Mouse (Mus musculus) ovary, adult 2 months (tissue): ENCODE measurements around the gene Upf2. TPM values are rescaled to one million over a fixed set of nuclear protein-coding genes. Genes with fewer than 3 reads are reported as not detected.

Source experiments
- polyA plus RNA-seq: library from polyadenylated mRNA; depleted of rRNA; stranded (reverse); fragments of >200 nt; gene quantifications from 2 replicates; pipeline ENCODE4 v1.2.3, GENCODE M21; 2012; rRNA removed

The Upf2 gene
- 1.9 and 2.1 TPM in 2 replicates for polyA plus RNA-seq

GRCm38 (mm10) chr2:5950766-5951595 is at the start of gene Upf2:
Gene Upf2 (plus strand): TSS chr2:5951469.

GRCm38 (mm10) chr2:5942416-5943032 is 8.7 kb upstream of the Upf2 start, which contains the start of gene Dhtkd1:
Gene Dhtkd1 (minus strand): TSS chr2:5942792.

Other genes with a start within 250 kb of the Upf2 start
- 2.1 and 6.6 TPM in 2 replicates for gene Camk1d, start 237.0 kb upstream of the Upf2 start, polyA plus RNA-seq
- 6.4 and 9.0 TPM in 2 replicates for gene Nudt5, start 106.5 kb upstream of the Upf2 start, polyA plus RNA-seq
- 44.0 and 55.8 TPM in 2 replicates for gene Cdc123, start 106.3 kb upstream of the Upf2 start, polyA plus RNA-seq
- gene Gm13199, start 88.5 kb upstream of the Upf2 start, polyA plus RNA-seq: 2.2 and 3.8 TPM in 2 replicates
- 54.6 and 57.6 TPM in 2 replicates for gene Sec61a2, start 56.0 kb upstream of the Upf2 start, polyA plus RNA-seq
- 5.7 and 6.9 TPM in 2 replicates for gene Dhtkd1, start 8.7 kb upstream of the Upf2 start, polyA plus RNA-seq
- gene Proser2, start 178.7 kb downstream of the Upf2 start, polyA plus RNA-seq: 19.7 and 20.1 TPM in 2 replicates